Mouse (Mus musculus): ENCODE measurements around the gene Galntl6. TPM values are rescaled to one million over a fixed set of nuclear protein-coding genes. Genes with fewer than 3 reads are reported as not detected.

Galntl6 gene
- polyA plus RNA-seq, 1 experiment from 2014 or later = 0.35 TPM

DNA sequence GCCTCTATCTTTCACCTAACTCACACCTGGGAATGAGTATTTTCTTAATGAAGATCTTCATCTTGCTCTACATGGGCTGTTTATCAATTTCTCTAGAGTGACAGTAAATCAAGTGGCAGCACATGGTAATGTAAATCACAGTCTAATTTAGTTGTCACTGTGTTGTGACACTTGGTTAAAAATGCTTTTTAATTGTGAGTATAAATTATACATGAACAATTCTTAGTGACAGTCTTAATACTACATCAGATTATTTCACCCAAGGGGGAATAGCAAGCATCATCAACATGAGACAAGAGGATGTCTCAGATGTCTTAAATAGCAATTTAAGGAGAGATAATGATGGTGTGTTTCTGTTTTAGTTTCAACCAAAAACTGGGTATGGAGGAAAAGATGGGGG, 88.1 kb downstream of the Galntl6 start:
- Histone ChIP-seq H3K4me2 (no peak overlapping the region), H3K4me1 (no peaks in the 10 kb centered on the region), H3K4me3 (no peak overlapping the region), H3K27ac (no peak overlapping the region), H3K36me3 (no peaks in the 10 kb centered on the region), H3K27me3 (no peaks in the 10 kb centered on the region), H3K9ac (no peak overlapping the region), H3K9me3 (no peaks in the 10 kb centered on the region)
- no peak for ATAC-seq (ENCODE audit: insufficient number of reproducible peaks, low FRiP score, low TSS enrichment, low read depth)

DNA sequence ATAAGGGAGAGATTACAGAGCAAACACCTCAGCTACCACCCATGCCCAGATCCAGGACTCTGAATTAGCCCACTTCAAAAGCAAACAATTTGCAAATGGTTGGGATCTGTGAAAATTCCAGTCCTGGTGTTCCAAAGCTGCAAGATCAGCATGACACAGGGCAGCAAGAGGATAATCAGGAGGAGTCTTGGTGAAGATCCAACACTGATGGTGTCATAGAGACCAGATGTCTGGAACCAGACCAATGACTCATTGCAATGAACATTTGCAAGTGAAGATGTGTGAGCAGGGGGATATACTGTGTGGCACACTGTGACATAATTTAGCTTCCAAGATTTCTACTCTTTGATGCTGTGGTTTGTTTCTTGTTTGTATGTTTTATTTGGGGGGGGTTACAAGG, 107.2 kb downstream of the Galntl6 start:
- Histone ChIP-seq H3K9me3 (no peaks in the 10 kb centered on the region), H3K27me3 (no peaks in the 10 kb centered on the region), H3K36me3 (no peaks in the 10 kb centered on the region), H3K4me2 (no peak overlapping the region), H3K4me1 (no peaks in the 10 kb centered on the region; the same call in 1 of the 2 replicates), H3K27ac (no peak overlapping the region), H3K9ac (no peak overlapping the region), H3K4me3 (no peak overlapping the region)
- no peak for ATAC-seq (ENCODE audit: insufficient number of reproducible peaks, low FRiP score, low TSS enrichment, low read depth)

GRCm38 (mm10) chr8:58801847-58802246, 110.6 kb downstream of the Galntl6 start:
- Histone ChIP-seq H3K9ac (no peak overlapping the region), H3K27ac (no peak overlapping the region), H3K9me3 (no peaks in the 10 kb centered on the region), H3K4me3 (no peak overlapping the region), H3K4me2 (no peak overlapping the region), H3K4me1 (no peaks in the 10 kb centered on the region; the same call in 1 of the 2 replicates), H3K36me3 (no peaks in the 10 kb centered on the region), H3K27me3 (no peaks in the 10 kb centered on the region)
- 72% methylated on average over 1 of the region's 1 CpGs for WGBS
- no peak for ATAC-seq (ENCODE audit: insufficient number of reproducible peaks, low FRiP score, low TSS enrichment, low read depth)

DNA sequence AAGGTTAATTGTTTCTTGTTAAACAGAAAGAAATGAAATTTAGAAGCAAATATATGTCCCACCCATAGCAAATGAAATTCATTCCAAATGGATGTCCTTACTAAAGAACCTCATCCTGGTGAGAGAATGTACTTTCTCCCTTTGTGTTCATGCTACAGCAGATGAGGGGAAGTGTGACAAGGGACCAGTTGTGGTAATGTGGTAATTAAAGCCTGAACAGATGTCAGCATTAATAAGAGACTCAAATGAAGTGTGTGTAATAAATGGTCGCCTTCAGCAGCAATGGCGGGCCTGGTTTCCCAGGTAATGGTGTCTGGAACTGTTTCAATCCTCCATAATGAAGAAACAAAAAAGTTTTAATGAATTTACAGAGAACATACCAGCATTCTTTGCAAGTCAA, 158.7 kb downstream of the Galntl6 start:
- WGBS = 46% methylated on average over 2 of the region's 2 CpGs
- H3K36me3 ChIP-seq = no peaks in the 10 kb centered on the region
- no peak overlapping the region for H3K4me3 ChIP-seq
- no peak overlapping the region for H3K27ac ChIP-seq
- no peak overlapping the region for H3K4me2 ChIP-seq
- no peak for ATAC-seq (ENCODE audit: insufficient number of reproducible peaks, low FRiP score, low TSS enrichment, low read depth)
- no peaks in the 10 kb centered on the region for H3K4me1 ChIP-seq
- H3K9me3 ChIP-seq = no peaks in the 10 kb centered on the region
- no peak overlapping the region for H3K9ac ChIP-seq
- H3K27me3 ChIP-seq = no peaks in the 10 kb centered on the region

- Histone ChIP-seq H3K4me3 (no peak overlapping the region), H3K27me3 (no peaks in the 10 kb centered on the region), H3K4me2 (no peak overlapping the region), H3K27ac (no peak overlapping the region), H3K9ac (no peak overlapping the region), H3K36me3 (no peaks in the 10 kb centered on the region), H3K4me1 (no peaks in the 10 kb centered on the region), H3K9me3 (no peaks in the 10 kb centered on the region)
- 93% methylated on average over 3 of the region's 3 CpGs for WGBS
- no peak for ATAC-seq (ENCODE audit: insufficient number of reproducible peaks, low FRiP score, low TSS enrichment, low read depth)
Measured at GRCm38 (mm10) chr8:58737963-58738362, 174.5 kb downstream of the Galntl6 start.

- Histone ChIP-seq H3K9ac (no peak overlapping the region), H3K9me3 (no peaks in the 10 kb centered on the region), H3K36me3 (no peaks in the 10 kb centered on the region), H3K4me1 (no peaks in the 10 kb centered on the region), H3K4me2 (no peak overlapping the region), H3K27me3 (no peaks in the 10 kb centered on the region), H3K4me3 (no peak overlapping the region), H3K27ac (no peak overlapping the region)
- WGBS = 75% methylated on average over 3 of the region's 3 CpGs
- no peak for ATAC-seq (ENCODE audit: insufficient number of reproducible peaks, low FRiP score, low TSS enrichment, low read depth)
Measured at GRCm38 (mm10) chr8:58691761-58692160, 220.7 kb downstream of the Galntl6 start.

DNA sequence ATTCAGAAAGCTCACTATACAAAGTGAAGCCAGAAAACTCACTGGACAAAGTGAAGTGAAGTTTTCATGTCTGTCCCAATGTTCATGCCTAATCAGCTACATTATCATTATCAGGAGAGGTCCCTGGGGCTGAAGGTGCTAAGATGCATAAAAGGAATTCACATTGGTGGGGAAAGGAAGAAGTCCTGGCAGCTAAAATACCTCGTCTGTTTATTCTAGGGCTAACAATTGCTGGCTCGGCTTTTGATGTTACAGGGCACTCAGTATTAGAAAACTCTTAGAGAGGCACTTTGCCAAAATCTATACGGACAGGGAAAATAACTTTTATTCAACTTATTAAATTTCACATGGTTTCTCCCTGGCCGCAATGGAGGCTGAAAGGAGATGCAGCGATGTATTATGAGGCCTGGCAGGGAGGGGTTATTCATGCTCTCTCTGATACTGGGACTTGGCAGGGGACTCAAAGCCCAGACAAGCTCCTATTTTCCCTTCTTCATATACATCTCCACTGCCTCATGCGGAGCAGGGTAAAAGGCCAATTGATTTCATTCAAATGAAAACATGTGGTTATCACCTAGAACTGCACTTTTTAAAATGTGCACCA, 234.5 kb downstream of the Galntl6 start:
- ATAC-seq (ENCODE audit: insufficient number of reproducible peaks, low FRiP score, low TSS enrichment, low read depth) = no peak
- Histone ChIP-seq H3K36me3 (no peaks in the 10 kb centered on the region), H3K9ac (no peak overlapping the region), H3K4me1 (peaks cover 3% of the 10 kb centered on the region; the same call in 1 of the 2 replicates), H3K27me3 (no peaks in the 10 kb centered on the region), H3K4me3 (no peak overlapping the region), H3K9me3 (no peaks in the 10 kb centered on the region), H3K4me2 (no peak overlapping the region), H3K27ac (no peak overlapping the region)
- WGBS = 25% methylated on average over 6 of the region's 6 CpGs

- no peaks in the 10 kb centered on the region for H3K9me3 ChIP-seq
- no peaks in the 10 kb centered on the region for H3K27me3 ChIP-seq
- ATAC-seq (ENCODE audit: insufficient number of reproducible peaks, low FRiP score, low TSS enrichment, low read depth) = no peak
- no peak overlapping the region for H3K4me3 ChIP-seq
- no peaks in the 10 kb centered on the region for H3K4me1 ChIP-seq
- WGBS = 71% methylated on average over 2 of the region's 2 CpGs
- no peak overlapping the region for H3K27ac ChIP-seq
- H3K36me3 ChIP-seq = no peaks in the 10 kb centered on the region
- no peak overlapping the region for H3K9ac ChIP-seq
- no peak overlapping the region for H3K4me2 ChIP-seq
Measured at GRCm38 (mm10) chr8:58669075-58669474, 243.4 kb downstream of the Galntl6 start.

- Histone ChIP-seq H3K27ac (no peak overlapping the region), H3K4me3 (no peak overlapping the region), H3K27me3 (no peaks in the 10 kb centered on the region), H3K36me3 (no peaks in the 10 kb centered on the region), H3K9ac (no peak overlapping the region), H3K4me1 (no peaks in the 10 kb centered on the region), H3K4me2 (no peak overlapping the region), H3K9me3 (no peaks in the 10 kb centered on the region)
- ATAC-seq (ENCODE audit: insufficient number of reproducible peaks, low FRiP score, low TSS enrichment, low read depth) = no peak
Measured at GRCm38 (mm10) chr8:58660019-58660418, 252.4 kb downstream of the Galntl6 start.

- no peaks in the 10 kb centered on the region for H3K36me3 ChIP-seq
- no peak overlapping the region for H3K4me2 ChIP-seq
- no peak overlapping the region for H3K27ac ChIP-seq
- H3K27me3 ChIP-seq = no peaks in the 10 kb centered on the region
- H3K9me3 ChIP-seq = no peaks in the 10 kb centered on the region
- ATAC-seq (ENCODE audit: insufficient number of reproducible peaks, low FRiP score, low TSS enrichment, low read depth) = no peak
- no peaks in the 10 kb centered on the region for H3K4me1 ChIP-seq
- H3K9ac ChIP-seq = no peak overlapping the region
- H3K4me3 ChIP-seq = no peak overlapping the region
- WGBS = 77% methylated on average over 4 of the region's 4 CpGs
Measured at GRCm38 (mm10) chr8:58655631-58656030, 256.8 kb downstream of the Galntl6 start.

DNA sequence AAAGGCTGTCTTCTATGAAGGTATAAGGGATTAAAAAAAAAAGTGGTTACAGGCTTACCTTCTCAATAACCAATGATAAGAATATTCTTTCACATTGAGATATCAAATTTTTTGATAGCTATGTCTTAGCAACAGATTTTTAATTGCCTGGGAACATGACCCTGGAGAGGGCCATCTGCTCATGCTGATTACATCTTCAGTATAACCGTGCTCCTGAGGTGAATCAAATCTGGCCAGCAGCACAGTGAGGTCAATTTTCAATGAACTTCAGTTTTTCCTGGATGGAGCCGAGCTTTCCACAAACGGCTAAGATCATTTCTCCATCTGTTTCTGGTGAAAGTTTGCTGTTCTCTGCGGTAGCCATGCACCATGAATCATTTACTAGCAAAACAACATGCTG, 306.0 kb downstream of the Galntl6 start:
- no peaks in the 10 kb centered on the region for H3K27me3 ChIP-seq
- WGBS = 49% methylated on average over 4 of the region's 4 CpGs
- H3K36me3 ChIP-seq = no peaks in the 10 kb centered on the region
- no peak for ATAC-seq (ENCODE audit: insufficient number of reproducible peaks, low FRiP score, low TSS enrichment, low read depth)
- no peak overlapping the region for H3K4me3 ChIP-seq
- no peaks in the 10 kb centered on the region for H3K9me3 ChIP-seq
- H3K9ac ChIP-seq = no peak overlapping the region
- H3K4me2 ChIP-seq = no peak overlapping the region
- H3K27ac ChIP-seq = no peak overlapping the region
- H3K4me1 ChIP-seq = no peaks in the 10 kb centered on the region

DNA sequence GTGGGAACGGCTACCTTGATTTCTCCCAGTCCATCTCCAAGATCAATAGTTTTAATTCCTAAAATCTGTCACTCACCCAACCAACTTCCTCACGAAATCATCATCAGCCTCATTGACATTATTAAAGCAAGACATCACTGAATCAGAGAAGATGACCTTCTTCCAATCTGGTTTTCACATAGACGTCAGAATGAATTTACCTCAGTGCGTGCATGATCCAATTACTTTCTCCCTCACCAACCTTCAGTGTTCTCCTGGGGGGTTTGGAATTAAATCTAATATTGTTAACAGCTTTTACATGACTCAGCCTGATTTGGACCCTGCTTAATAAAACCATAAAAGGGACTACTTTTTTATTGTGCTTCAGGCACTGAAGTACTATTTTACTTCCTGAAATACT, 307.7 kb downstream of the Galntl6 start:
- Histone ChIP-seq H3K4me1 (no peaks in the 10 kb centered on the region), H3K4me3 (no peak overlapping the region), H3K4me2 (no peak overlapping the region), H3K36me3 (no peaks in the 10 kb centered on the region), H3K27me3 (no peaks in the 10 kb centered on the region), H3K27ac (no peak overlapping the region), H3K9me3 (no peaks in the 10 kb centered on the region), H3K9ac (no peak overlapping the region)
- no peak for ATAC-seq (ENCODE audit: insufficient number of reproducible peaks, low FRiP score, low TSS enrichment, low read depth)
- WGBS = 58% methylated on average over 4 of the region's 4 CpGs

DNA sequence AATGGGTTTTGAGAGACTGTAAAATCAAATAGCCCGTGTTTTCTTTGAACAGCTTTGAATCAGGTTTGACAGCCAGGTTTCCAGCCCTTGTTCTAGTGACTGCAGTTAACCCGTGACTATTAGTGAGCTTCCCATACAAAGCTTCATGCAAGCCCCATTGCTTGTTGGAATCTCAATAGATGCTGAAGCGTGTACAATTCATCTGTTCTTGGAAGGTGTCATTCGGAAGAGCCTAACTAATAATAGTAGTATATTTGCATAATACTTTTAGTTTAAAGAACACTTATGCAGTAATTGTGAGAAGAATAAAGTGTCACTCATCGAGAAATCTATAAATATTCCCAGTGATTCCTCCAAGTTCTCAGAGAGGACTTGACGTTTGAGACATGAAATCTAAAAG, 314.6 kb downstream of the Galntl6 start:
- H3K4me3 ChIP-seq = no peak overlapping the region
- H3K36me3 ChIP-seq = no peaks in the 10 kb centered on the region
- no peaks in the 10 kb centered on the region for H3K4me1 ChIP-seq
- no peak overlapping the region for H3K9ac ChIP-seq
- ATAC-seq (ENCODE audit: insufficient number of reproducible peaks, low FRiP score, low TSS enrichment, low read depth) = no peak
- WGBS = 79% methylated on average over 6 of the region's 6 CpGs
- H3K27me3 ChIP-seq = no peaks in the 10 kb centered on the region
- H3K4me2 ChIP-seq = no peak overlapping the region
- H3K9me3 ChIP-seq = no peaks in the 10 kb centered on the region
- no peak overlapping the region for H3K27ac ChIP-seq

All from limb, embryonic 15.5 days (tissue).